Mouse (Mus musculus) limb, embryonic 11.5 days (tissue): ENCODE results near the gene BC024978. TPM values are rescaled to one million over a fixed set of nuclear protein-coding genes. Genes with fewer than 3 reads are reported as not detected.
A peak's percentile ranks its signal among the peaks of the same experiment; 100 is the strongest.

Experiments
- ATAC-seq: fragments of 200-750 bp; cut with Nextera tagmentation; 2 replicates; pipeline ENCODE4 v1.8.0; 2017; ENCODE audit warnings: low read depth; ENCODE audit not compliant: insufficient number of reproducible peaks, low FRiP score, low TSS enrichment
- DNase-seq: peaks from one replicate; pipeline ENCODE4 v3.0.0-alpha.2; 2015; ENCODE audit warnings: low spot score
- H3K27ac ChIP-seq: fragments of 300-500 bp; sonication (generic); replicated peaks from 2 replicates; pipeline ENCODE4 v1.5.1; 2014; ENCODE audit warnings: low read depth, mild to moderate bottlenecking, low read length
- H3K27me3 ChIP-seq: fragments of 300-500 bp; sonication (generic); 2 replicates; pipeline ENCODE4 v1.6.1; 2014; ENCODE audit warnings: mild to moderate bottlenecking, low read length, mixed read lengths; ENCODE audit not compliant: control insufficient read depth, insufficient read depth
- H3K36me3 ChIP-seq: fragments of 300-500 bp; sonication (generic); 2 replicates; pipeline ENCODE4 v1.6.1; 2014; ENCODE audit warnings: mild to moderate bottlenecking, low read length, moderate library complexity, mixed read lengths; ENCODE audit not compliant: control insufficient read depth, insufficient read depth
- H3K4me1 ChIP-seq: fragments of 300-500 bp; sonication (generic); 2 replicates; pipeline ENCODE4 v1.6.1; 2014; ENCODE audit warnings: low read length, mixed read lengths; ENCODE audit not compliant: control insufficient read depth, insufficient read depth
- H3K4me2 ChIP-seq: fragments of 300-500 bp; sonication (generic); 2 replicates; pipeline ENCODE4 v1.6.1; 2014; ENCODE audit warnings: low read depth, mild to moderate bottlenecking, moderate library complexity; ENCODE audit not compliant: severe bottlenecking
- H3K4me3 ChIP-seq: fragments of 300-500 bp; sonication (generic); 2 replicates; pipeline ENCODE4 v1.5.1; 2014; ENCODE audit warnings: low read depth, low read length
- H3K9ac ChIP-seq: fragments of 300-500 bp; sonication (generic); 2 replicates; pipeline ENCODE4 v1.6.1; 2014; ENCODE audit warnings: mild to moderate bottlenecking, low read length
- H3K9me3 ChIP-seq: fragments of 300-500 bp; sonication (generic); 2 replicates; pipeline ENCODE4 v1.6.1; 2016; ENCODE audit warnings: low read length; ENCODE audit not compliant: control insufficient read depth
- WGBS: fragments of 180-500 bp; shearing (Covaris S2); extraction: QIAGEN DNeasy Blood & Tissue Kit; methylation state at CpG from one replicate; pipeline ENCODE4 v1.1.7; 2014; 5-methylcytosine and 5-hydroxymethylcytosine counted together
- polyA plus RNA-seq: library from polyadenylated mRNA; unstranded; fragments of >200 nt; fragmentation: Nextera tagmentation; extraction: Ambion mirVana; gene quantifications from 2 replicates; pipeline ENCODE4 v1.2.1, GENCODE M21; 2014

The BC024978 gene
- polyA plus RNA-seq, 1 experiment from 2014 or later = 3.9 TPM

GRCm38 (mm10) chr7:27221939-27222338 is 26.4 kb downstream of the BC024978 start:
- Histone ChIP-seq H3K4me3 (no peak overlapping the region), H3K4me1 (peaks cover 11% of the 10 kb centered on the region), H3K4me2 (no peak overlapping the region), H3K27ac (no peak overlapping the region), H3K27me3 (no peaks in the 10 kb centered on the region), H3K36me3 (no peaks in the 10 kb centered on the region), H3K9ac (no peak overlapping the region), H3K9me3 (no peaks in the 10 kb centered on the region; the same call in 1 of the 2 replicates)
- no peak for DNase-seq
- no peak for ATAC-seq
- 85% methylated on average over 6 of the region's 6 CpGs for WGBS

DNA sequence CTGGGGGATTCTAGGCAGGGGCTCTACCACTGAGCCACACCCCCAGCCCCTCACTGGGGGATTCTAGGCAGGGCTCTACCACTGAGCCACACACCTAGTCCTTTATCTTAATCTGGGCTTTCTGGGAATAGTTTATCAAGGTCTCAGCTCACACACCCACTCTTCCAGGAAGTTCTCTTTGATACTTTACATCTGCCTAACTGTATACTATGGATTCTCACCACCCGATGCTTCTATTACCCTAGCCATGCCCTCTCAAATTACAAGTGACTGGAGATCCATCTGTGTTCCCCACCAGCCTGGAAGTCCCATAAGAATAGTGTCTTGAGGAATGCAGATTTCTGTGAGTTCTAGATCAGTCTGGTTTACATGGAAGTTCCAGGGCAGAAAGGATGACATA is 27.0 kb downstream of the BC024978 start:
- Histone ChIP-seq H3K27ac (no peak overlapping the region), H3K27me3 (no peaks in the 10 kb centered on the region), H3K9me3 (no peaks in the 10 kb centered on the region), H3K4me2 (no peak overlapping the region), H3K36me3 (no peaks in the 10 kb centered on the region), H3K4me1 (peaks cover 16% of the 10 kb centered on the region), H3K9ac (no peak overlapping the region), H3K4me3 (no peak overlapping the region)
- 78% methylated on average over 1 of the region's 1 CpGs for WGBS
- ATAC-seq (no peak), DNase-seq (no peak)

DNA sequence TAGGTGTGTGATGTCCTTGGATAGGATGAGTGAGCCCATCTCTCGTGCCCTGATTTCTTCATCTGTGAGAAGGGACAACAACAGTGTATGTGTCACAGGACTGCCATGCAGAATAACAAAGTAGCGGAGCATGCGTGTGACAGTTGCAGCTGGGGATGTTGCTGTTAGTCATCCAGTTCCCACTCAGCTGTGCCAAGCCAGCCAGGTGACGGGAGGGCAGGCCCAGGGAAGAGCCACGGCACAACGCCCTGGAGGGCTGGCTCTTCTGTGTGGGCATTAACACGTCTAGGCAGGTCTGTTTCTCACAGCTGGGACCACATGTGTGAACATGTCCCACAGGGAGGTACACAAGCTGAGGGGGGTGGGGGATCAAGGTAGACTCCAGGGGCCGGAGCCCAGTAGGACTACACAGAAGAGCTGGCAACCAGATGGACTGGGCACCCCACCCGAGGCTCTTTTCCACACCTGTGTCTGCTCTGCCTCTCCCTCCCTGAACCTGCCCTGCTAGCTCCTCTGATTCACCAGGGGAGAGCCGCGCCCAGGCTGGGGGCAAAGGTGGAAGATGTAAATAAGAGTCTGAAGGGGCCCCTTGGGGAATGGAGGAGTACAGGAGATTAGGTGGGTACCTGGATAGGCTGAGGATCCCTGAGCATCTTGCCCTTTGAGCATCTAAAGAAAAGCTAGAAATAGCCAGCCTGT is 29.4 kb downstream of the BC024978 start:
- DNase-seq = peak; percentile 24
- no peak overlapping the region for H3K4me3 ChIP-seq
- peak overlapping the region; percentile 28; the same call in 1 of the 2 replicates for H3K9ac ChIP-seq

DNA sequence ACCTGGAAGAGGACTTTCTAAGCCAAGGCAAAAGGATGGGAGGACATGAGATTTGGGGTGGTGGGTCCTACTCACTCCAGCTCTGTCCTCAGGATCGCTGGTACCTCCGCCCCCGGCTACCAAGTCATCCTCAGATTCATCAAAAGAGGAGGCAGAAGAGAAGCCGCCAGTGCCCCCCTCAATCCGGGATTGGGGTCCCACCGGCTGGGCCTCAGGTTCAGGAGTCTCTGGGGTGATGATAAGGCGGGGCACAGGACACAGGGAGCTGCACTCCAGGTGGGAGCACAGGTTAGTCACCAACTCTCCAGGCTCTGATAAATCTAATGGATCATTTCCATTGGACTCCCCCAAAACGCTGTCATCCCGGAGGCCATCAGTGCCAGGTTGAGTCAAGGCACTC is 31.7 kb downstream of the BC024978 start:
- H3K27me3 ChIP-seq = no peaks in the 10 kb centered on the region
- H3K27ac ChIP-seq = no peak overlapping the region
- peak overlapping the region; percentile 48; the same call in 1 of the 2 replicates for H3K9ac ChIP-seq
- DNase-seq = no peak
- no peak for ATAC-seq
- peaks cover 20% of the 10 kb centered on the region for H3K4me1 ChIP-seq
- WGBS = 33% methylated on average over 9 of the region's 9 CpGs
- H3K4me3 ChIP-seq = peak overlapping the region; percentile 83
- H3K4me2 ChIP-seq = peak overlapping the region; percentile 80
- no peaks in the 10 kb centered on the region for H3K9me3 ChIP-seq
- no peaks in the 10 kb centered on the region for H3K36me3 ChIP-seq

More for the DNA sequence above, 29.4 kb downstream of the BC024978 start:
- WGBS = 75% methylated on average over 11 of the region's 11 CpGs
- Histone ChIP-seq H3K9me3 (no peaks in the 10 kb centered on the region), H3K36me3 (no peaks in the 10 kb centered on the region), H3K27ac (no peak overlapping the region), H3K27me3 (no peaks in the 10 kb centered on the region), H3K4me2 (no peak overlapping the region; the same call in 1 of the 2 replicates), H3K4me1 (peaks cover 20% of the 10 kb centered on the region)
- ATAC-seq = no peak

GRCm38 (mm10) chr7:27227676-27228075 is 32.1 kb downstream of the BC024978 start:
- Histone ChIP-seq H3K36me3 (no peaks in the 10 kb centered on the region), H3K27ac (peak overlapping the region; percentile 48; the same call in 1 of the 2 replicates), H3K9me3 (no peaks in the 10 kb centered on the region), H3K27me3 (no peaks in the 10 kb centered on the region), H3K4me1 (peaks cover 20% of the 10 kb centered on the region), H3K4me3 (peak overlapping the region; percentile 83), H3K9ac (peak overlapping the region; percentile 78), H3K4me2 (peak overlapping the region; percentile 80)
- DNase-seq = no peak
- WGBS = 8% methylated on average over 10 of the region's 10 CpGs
- ATAC-seq = no peak

DNA sequence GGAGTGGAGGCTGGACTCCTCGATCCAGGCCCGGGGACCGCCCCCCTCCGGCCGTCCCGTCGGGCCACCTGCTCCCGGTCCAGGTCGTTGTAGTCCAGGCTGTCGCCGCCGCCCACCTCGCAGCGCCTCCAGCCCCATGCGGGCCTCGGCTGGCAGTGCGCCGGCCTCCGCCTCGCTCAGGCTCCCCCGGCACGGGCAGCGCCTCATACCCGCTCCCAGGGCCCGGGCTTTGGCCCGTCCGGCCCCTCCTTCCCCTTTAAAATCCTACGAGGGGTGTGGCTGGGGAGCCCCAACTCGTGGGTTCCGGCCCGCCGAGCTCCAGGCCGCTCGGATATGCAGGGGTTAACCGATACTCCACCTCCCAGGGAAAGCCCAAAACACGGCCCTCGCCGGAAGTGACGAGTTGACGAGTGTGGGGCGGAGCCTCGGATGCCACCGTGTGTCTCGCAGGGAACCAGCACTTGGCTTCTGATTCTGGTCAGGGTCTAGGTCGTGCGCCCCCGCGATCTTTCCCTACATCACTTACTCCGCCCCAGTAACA is 32.8 kb downstream of the BC024978 start, which contains the start of gene Itpkc:
Gene Itpkc (minus strand): TSS at position 381 of the 541 bp plus-strand sequence.
- Histone ChIP-seq H3K4me2 (peak within 1 kb of the TSS; percentile 80), H3K27ac (peak within 1 kb of the TSS; percentile 48), H3K4me3 (peak within 1 kb of the TSS; percentile 83), H3K9me3 (no peaks in the 10 kb centered on the region), H3K9ac (peak within 1 kb of the TSS; percentile 78), H3K4me1 (peaks cover 20% of the 10 kb centered on the region), H3K36me3 (no peaks in the 10 kb centered on the region), H3K27me3 (no peaks in the 10 kb centered on the region)
- DNase-seq (peak; percentile 97), ATAC-seq (peak; percentile 77)
- under 1% methylated on average over 49 of the region's 49 CpGs for WGBS

- ATAC-seq (no peak), DNase-seq (no peak)
- H3K27me3 ChIP-seq = no peaks in the 10 kb centered on the region
- peak overlapping the region; percentile 78 for H3K9ac ChIP-seq
- H3K9me3 ChIP-seq = no peaks in the 10 kb centered on the region
- peak overlapping the region; percentile 83 for H3K4me3 ChIP-seq
- peak overlapping the region; percentile 80 for H3K4me2 ChIP-seq
- WGBS = 18% methylated on average over 6 of the region's 6 CpGs
- H3K27ac ChIP-seq = peak overlapping the region; percentile 48
- H3K4me1 ChIP-seq = peaks cover 20% of the 10 kb centered on the region
- no peaks in the 10 kb centered on the region for H3K36me3 ChIP-seq
Observed at GRCm38 (mm10) chr7:27228865-27229264, 33.3 kb downstream of the BC024978 start.

DNA sequence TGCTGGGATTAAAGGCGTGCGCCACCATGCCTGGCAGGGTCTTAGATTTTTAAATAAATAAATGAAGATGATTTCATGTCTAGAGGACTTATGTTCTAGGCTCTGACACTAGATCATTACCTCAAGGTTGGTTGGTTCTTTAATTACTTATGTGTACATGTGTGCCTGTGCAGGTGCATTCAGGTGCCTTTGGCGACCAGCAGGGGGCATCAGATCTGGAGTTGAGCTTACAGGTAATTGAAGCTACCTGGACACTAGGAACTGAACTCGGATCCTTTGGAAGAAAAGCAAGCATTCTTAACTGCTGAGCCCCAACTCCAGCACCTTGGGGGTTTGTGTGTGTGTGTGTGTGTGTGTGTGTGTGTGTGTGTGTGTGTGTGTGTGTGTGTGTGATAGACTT is 35.2 kb downstream of the BC024978 start:
- Histone ChIP-seq H3K4me2 (no peak overlapping the region), H3K27me3 (no peaks in the 10 kb centered on the region), H3K36me3 (no peaks in the 10 kb centered on the region), H3K9ac (no peak overlapping the region), H3K4me3 (no peak overlapping the region), H3K4me1 (peaks cover 19% of the 10 kb centered on the region), H3K9me3 (no peaks in the 10 kb centered on the region), H3K27ac (no peak overlapping the region)
- ATAC-seq = no peak
- 78% methylated on average over 4 of the region's 4 CpGs for WGBS
- DNase-seq = no peak
